Mouse (Mus musculus) frontal cortex, postnatal 25 days (tissue): ENCODE results near the gene Adgrg5.

Source experiments
- DNase-seq, 2 experiments: peaks; one replicate each; pipeline ENCODE4 v3.0.0; 2022; ENCODE audit warnings: low spot score in 2 of 2

Adgrg5 gene

GRCm38 (mm10) chr8:94967554-94967953 lies 44.1 kb downstream of the Adgrg5 start:
- DNase-seq: no peak

DNA sequence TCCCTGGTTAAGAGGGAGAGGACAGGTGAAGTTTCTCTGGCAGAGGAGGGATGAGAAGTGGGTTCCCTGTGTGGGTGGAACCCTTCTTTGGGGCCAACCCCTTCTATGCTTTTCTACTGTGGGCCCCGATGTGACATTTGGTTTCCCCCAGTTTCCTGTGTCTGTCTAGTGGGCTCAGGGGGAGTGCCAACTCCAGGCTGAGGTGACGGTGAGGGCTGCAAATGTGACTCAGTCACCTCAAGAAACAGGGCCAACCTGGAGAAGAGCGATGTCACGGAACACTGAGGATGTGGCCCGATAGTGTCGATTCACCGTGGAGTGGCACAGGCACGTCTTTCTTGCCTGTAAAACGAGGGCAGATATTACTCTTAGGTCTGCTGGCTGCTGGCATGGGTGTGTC lies 49.8 kb downstream of the Adgrg5 start:
- no peak for DNase-seq

- no peak for DNase-seq
Measured at GRCm38 (mm10) chr8:94973786-94974185, 50.3 kb downstream of the Adgrg5 start.

- no peak for DNase-seq
Measured at GRCm38 (mm10) chr8:94974467-94975165, 51.1 kb downstream of the Adgrg5 start, which contains the start of gene Adgrg1. Gene Adgrg1, plus strand, starts transcription at chr8:94974751.

DNA sequence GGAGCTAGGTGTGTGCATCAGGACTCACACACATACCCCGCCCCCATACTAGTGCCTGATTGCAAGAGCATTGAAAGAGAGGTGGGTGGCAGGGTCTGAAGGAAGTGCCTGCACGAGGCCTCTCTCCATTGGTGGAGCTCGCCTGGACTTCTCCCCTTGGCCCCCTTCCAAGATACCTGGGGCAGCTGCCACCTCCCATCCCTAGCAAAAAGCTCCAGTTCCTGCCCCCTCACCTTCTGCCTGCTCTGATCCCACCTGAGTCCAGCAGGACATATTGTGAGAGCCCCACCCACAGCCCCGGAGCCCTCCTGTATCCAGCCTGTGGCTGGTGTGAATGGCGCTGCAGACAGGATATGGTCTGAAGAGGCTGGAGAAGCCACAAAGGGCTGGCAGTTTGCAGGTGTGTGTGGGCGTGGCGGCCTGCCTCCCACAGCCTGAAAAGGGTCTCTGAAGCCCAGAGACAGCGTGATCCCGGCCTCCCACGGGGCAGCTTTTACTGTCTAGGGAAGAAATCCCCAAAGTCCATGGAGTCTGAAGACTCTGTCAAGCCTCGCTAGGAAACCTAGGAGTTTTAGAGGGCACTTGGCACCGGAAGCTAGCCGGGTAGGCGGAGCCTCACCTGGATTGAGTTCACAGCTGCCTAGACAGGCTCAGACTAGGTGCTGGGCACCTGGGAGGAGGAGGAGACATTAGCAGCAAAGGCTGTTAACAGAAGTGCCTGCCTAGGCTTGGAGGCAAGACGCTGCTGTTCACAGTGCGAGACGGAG lies 53.3 kb downstream of the Adgrg5 start:
- no peak for DNase-seq

DNA sequence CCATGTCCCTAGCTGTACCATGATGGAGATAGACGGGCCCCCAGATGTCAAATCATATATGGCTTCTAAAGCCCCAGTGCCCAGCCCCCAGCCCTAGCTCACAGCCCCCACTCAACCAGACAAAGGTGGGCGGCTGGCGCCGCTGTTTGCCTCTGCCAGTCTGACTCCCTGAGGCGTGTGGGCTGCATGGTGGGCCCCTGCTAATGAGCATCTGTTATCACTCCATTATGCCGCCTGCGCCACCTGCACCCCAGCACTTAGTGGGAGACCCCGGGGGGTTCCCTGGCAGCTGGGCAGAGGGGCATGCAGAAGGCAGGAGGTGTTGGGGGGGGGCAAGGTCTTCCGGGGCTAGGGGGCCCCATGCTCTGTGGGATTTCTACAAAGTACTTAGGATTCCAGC lies 54.6 kb downstream of the Adgrg5 start:
- no peak for DNase-seq

DNA sequence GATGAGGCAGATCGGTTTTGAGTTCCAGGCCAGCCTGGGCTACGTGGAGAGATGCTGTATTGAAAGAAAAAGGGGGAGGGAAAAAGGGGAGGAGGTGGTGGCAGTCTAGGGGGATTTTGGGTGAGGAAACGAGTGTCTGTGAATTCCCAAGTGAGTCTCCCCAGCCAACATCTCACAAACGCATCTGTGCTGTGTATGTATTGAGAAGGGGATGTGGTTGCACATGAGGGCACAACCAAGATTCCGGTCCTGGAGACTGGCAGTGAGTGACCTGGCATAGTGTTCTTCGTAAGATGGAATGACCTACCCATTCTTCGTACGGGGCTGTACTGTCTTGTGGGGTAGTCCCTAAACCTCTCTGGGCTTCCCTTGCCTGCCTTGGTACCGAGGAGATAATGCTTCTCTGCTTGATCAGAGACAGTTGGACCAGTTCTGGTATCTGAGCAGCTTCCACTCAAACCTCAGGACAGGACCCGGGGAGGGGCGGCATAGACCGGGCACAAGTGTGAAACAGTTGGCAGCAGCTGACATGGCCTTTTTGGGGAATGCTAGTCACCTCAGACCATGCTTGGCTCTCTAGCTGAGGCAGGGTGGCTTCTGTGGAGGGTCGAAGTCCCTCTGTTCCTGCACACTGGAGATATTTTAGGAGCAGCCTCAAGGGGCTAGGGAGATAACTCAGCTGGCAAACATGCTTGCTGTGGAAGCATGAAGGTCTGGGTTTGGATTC lies 55.3 kb downstream of the Adgrg5 start:
- no peak for DNase-seq

- no peak for DNase-seq
Measured at GRCm38 (mm10) chr8:94980176-94980575, 56.7 kb downstream of the Adgrg5 start.

DNA sequence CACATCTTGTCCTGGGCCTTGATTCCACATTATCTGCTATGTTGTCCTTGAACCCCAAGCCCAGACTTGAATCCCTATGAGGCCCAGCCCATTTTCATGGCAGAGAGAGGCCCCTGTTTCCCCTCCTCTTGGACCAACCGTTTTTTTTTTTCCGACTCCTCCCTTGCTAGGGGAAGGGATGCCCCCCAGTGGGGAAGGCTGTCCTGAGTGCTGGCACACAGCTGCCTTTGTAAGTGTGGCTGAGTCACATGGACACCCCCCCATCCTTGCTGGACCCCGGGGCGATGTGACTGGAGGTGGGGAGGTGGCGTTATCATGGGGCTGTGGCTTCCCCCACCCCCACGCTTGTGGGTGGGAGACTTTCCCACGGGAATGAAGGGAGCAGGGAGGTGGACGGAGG lies 57.5 kb downstream of the Adgrg5 start:
- no peak for DNase-seq

DNA sequence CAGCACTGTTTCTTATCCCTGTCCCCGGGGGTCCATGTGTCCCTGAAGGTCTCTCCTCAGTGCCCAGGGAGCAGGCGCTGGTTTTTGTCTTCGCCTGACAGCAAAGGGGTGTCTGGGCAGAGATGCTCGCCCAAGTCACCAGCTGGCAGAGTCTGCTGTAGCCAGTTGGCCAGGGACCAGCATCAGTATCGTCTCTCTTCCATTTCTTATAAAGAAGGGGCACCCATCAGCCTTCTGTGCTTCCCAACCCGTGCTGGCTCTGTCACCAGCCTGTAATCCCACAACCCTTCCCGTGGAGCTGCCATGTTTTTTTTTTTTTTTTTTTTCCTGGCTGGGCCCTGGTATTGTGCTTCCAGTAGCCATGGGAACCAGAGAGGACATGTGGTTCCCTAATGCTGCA lies 58.4 kb downstream of the Adgrg5 start:
- DNase-seq: no peak

GRCm38 (mm10) chr8:94983146-94983545 lies 59.7 kb downstream of the Adgrg5 start:
- no peak for DNase-seq

DNA sequence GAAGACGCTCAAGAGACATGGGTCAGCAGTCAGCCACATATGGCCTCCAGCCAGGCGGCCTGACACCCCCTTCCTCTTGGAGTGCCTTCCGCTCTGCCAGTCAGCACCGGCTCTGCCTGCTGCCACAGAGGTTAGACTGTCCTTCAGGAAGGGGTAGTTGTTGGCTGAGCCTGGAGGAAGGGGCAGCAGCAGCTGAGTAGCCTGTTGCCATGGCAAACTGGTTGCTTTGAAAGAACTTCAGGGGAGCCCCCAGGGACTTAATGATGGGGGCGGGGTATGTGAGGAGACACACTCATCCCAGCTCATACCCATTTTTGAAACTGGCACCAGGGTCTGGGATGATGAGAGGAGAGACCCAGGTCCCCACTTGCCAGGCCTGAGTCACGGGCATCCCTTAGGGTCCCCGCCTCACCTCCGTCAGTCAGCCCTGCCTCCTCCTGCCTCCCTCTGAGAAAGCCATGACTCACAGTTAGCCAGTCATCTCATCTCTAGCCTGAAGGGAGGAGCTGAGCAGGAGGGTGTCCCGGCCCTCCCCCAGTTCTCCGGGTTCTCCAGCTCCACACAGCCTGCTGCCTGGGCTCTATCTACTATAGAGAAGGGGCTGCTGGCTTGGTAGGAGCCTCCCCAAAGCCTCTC lies 60.5 kb downstream of the Adgrg5 start:
- DNase-seq: peak in 1 of 2 experiments; percentile 53

DNA sequence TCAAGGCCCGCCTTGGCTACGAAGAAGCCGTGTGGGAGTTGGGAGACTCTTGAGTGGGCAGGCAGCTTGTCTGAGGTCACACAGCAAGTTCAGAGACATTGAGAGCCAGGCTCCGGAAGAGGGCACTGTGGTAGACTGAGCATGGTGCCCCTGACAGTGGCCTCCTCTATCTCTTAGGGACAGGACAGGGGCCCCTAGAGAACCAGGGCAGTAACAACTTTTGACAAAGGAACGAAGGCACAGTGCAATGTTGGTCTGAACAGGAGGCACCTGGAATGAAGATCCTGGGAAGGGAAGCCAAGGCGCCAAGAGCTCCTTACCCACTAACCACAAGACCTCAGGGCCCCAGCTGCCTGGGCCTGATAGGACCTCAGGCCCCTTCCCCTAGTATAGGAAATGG lies 61.5 kb downstream of the Adgrg5 start:
- no peak for DNase-seq

DNA sequence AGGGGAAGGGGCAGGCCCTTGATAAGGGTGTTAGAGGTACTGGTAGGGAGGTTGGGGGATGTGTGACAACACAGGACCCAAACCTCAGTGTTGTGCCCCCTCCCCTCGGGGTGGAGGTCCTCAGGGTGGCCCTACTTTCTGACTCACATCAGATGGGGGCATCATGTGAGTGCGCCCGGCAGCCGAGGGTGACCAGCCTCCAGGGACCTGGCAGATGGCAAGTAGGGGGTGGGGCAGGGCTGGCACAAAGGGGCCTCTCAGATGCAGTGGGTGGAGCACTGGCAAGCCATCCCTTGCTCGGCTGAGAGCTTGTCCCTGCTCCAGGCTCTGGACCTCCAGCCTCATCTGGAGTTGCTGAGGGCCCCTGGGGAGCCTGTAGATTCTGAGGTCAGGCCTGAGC lies 63.2 kb downstream of the Adgrg5 start:
- DNase-seq: no peak

DNA sequence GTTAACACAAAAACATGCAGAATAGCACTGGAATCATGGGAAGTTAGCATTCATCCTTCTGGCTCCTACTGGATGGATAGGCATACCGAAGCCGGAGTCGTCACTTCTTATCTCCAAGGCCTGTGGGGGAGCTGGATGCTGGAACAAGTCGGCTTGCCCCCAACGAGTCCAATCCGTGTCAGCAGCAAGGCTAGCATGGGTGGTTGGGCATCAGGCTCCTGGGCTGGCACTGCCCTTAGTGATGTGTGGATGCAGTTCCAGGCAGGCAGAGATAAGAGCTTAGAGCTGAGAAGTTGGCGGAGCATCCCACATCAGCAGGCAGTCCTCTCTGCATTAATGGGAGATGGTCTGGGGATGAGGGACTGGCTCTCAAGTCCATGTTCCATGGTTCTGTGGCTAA lies 64.1 kb downstream of the Adgrg5 start:
- no peak for DNase-seq

DNA sequence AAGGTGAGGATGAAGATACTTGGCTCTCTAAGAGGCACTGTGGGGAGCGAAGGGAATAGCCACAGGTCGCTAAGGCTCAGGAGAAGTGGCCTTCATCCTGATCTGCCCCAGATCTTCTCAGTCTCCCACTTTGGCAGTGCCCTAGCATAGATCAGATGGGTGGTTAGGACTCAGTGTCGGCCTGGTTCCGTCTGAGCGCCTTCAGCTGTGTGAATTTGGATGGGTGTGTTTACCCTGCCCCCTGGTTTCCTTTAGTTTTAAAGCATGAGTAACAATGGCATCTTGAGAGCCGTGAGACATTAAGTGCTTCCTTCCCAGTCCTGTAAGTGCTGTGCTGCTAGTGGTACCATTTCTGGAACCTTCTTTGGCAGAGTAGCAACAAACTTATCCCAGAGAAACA lies 65.1 kb downstream of the Adgrg5 start:
- DNase-seq: no peak

- no peak for DNase-seq
Measured at GRCm38 (mm10) chr8:94989711-94990110, 66.2 kb downstream of the Adgrg5 start.

DNA sequence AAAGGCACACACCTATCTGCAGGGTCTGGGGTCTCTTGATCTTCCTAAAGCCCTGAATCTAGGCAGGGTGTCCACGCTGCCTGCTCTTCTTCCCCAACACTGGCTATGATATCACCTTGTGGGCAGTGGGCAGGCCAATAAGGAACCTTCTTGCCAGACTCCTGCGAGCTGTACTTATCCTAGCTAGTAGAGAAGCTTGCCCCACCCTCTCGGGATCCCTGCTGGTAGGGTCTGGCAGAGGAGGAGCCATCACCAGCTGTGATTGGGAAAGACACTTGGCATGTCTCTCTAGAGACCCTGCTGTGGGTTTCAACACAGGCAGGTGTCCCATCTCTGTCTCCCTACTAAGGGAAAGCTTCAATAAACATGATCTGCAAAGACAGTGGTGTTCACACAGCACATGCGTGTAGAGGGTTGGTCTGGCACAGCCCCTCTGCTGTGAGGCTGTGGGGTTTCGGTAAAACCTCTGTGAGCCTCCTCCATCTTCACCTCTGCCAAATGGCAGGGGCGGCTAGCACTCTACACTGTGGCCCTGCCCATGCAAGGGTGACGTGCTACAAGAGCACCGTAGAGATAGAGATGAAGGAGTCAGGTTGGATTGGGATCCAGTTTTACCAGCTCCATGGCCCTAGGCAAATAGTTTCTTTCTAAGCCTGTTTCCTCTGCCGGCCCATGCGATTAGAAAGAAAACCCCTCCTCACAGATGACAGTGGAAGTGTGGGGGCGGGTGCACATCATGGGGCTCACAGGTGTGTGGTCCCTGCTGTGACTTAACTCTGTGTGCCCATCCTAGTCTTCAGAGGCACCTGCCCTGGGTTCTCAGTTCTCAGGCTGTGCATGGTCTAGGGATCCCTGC lies 67.3 kb downstream of the Adgrg5 start:
- DNase-seq: no peak

GRCm38 (mm10) chr8:94991454-94991994 lies 68.0 kb downstream of the Adgrg5 start:
- DNase-seq: no peak

DNA sequence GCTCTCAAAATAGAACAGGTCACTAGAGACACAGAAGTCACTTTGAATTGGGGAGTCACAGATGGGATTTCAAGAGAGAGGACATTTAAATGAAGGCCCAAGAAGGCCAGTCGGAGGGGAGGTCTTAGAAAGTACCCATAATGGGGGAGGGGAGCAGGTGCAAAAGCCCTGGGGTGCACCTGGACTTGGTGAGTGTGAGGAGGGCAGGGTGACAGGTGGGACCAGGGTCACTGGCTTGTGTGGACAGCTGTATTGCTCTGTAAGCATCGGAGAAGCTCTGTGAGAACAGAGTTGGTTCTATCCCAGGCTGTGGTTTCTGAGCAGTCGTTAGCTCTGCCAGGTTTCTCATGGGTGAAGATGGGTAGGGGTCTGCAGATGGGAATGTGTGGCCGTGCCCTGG lies 68.5 kb downstream of the Adgrg5 start:
- DNase-seq: no peak

GRCm38 (mm10) chr8:94992534-94992933 lies 69.0 kb downstream of the Adgrg5 start:
- DNase-seq: peak in 1 of 2 experiments; percentile 41
